Mouse (Mus musculus) forebrain, embryonic 14.5 days (tissue): ENCODE results near the gene Kcnk5. TPM values are rescaled to one million over a fixed set of nuclear protein-coding genes. Genes with fewer than 3 reads are reported as not detected.

Source experiments
- ATAC-seq: fragments of 200-750 bp; cut with Nextera tagmentation; 2 replicates; pipeline ENCODE4 v1.8.0; 2017; ENCODE audit warnings: mild to moderate bottlenecking, moderate library complexity
- DNase-seq: peaks from one replicate; pipeline ENCODE4 v3.0.0-alpha.2; 2015; ENCODE audit warnings: low spot score
- H3K27ac ChIP-seq: fragments of 300-500 bp; sonication (generic); 2 replicates; pipeline ENCODE4 v1.5.1; 2014; ENCODE audit warnings: low read depth, mild to moderate bottlenecking, control low read depth, low read length, moderate library complexity
- H3K27me3 ChIP-seq: fragments of 300-500 bp; sonication (generic); replicated peaks from 2 replicates; pipeline ENCODE4 v1.6.1; 2014; ENCODE audit warnings: low read length, control low read depth, mixed read lengths; ENCODE audit not compliant: control insufficient read depth, insufficient read depth
- H3K36me3 ChIP-seq: fragments of 300-500 bp; sonication (generic); 2 replicates; pipeline ENCODE4 v1.6.1; 2014; ENCODE audit warnings: low read length, control low read depth; ENCODE audit not compliant: control insufficient read depth, insufficient read depth
- H3K4me1 ChIP-seq: fragments of 300-500 bp; sonication (generic); 2 replicates; pipeline ENCODE4 v1.6.1; 2014; ENCODE audit warnings: antibody characterized with exemption, low read length, control low read depth; ENCODE audit not compliant: control insufficient read depth, insufficient read depth
- H3K4me2 ChIP-seq: fragments of 300-500 bp; sonication (generic); 2 replicates; pipeline ENCODE4 v1.6.1; 2014; ENCODE audit warnings: mild to moderate bottlenecking, control low read depth, low read length
- H3K4me3 ChIP-seq: fragments of 300-500 bp; sonication (generic); 2 replicates; pipeline ENCODE4 v1.5.1; 2014; ENCODE audit warnings: low read depth, low read length, control low read depth
- H3K9ac ChIP-seq: fragments of 300-500 bp; sonication (generic); 2 replicates; pipeline ENCODE4 v1.6.1; 2014; ENCODE audit warnings: mild to moderate bottlenecking, low read length, control low read depth, moderate library complexity
- H3K9me3 ChIP-seq: fragments of 300-500 bp; sonication (generic); replicated peaks from 2 replicates; pipeline ENCODE4 v1.6.1; 2016; ENCODE audit warnings: low read length, control low read depth, mixed read lengths; ENCODE audit not compliant: control insufficient read depth
- whole genome bisulfite sequencing: fragments of 180-500 bp; shearing (Covaris S2); extraction: QIAGEN DNeasy Blood & Tissue Kit; methylation state at CpG from one replicate; pipeline ENCODE4 v1.1.7; 2014; 5-methylcytosine and 5-hydroxymethylcytosine counted together
- polyA plus RNA-seq: library from polyadenylated mRNA; unstranded; fragments of >200 nt; fragmentation: Nextera tagmentation; extraction: Ambion mirVana; gene quantifications from 2 replicates; pipeline ENCODE4 v1.2.1, GENCODE M21; 2014

The Kcnk5 gene
- polyA plus RNA-seq, 1 experiment from 2014 or later, result 2.5 TPM

- Histone ChIP-seq H3K36me3 (no peaks in the 10 kb centered on the region), H3K27me3 (no peaks in the 10 kb centered on the region), H3K27ac (no peak overlapping the region), H3K4me3 (no peak overlapping the region), H3K4me1 (no peaks in the 10 kb centered on the region), H3K9me3 (no peaks in the 10 kb centered on the region), H3K9ac (no peak overlapping the region), H3K4me2 (no peak overlapping the region)
- ATAC-seq (no peak), DNase-seq (no peak)
- WGBS, result 87% methylated on average over 1 of the region's 1 CpGs
These were observed 16.2 kb downstream of the Kcnk5 start for GRCm38 (mm10) chr14:20165413-20165812.

GRCm38 (mm10) chr14:20164438-20164837 is 17.2 kb downstream of the Kcnk5 start:
- Histone ChIP-seq H3K27ac (no peak overlapping the region), H3K4me1 (no peaks in the 10 kb centered on the region), H3K9me3 (no peaks in the 10 kb centered on the region), H3K4me2 (no peak overlapping the region), H3K4me3 (no peak overlapping the region), H3K27me3 (no peaks in the 10 kb centered on the region), H3K9ac (no peak overlapping the region), H3K36me3 (no peaks in the 10 kb centered on the region)
- 90% methylated on average over 7 of the region's 7 CpGs for WGBS
- DNase-seq (no peak), ATAC-seq (no peak)

GRCm38 (mm10) chr14:20162686-20163085 is 18.9 kb downstream of the Kcnk5 start:
- no peaks in the 10 kb centered on the region for H3K36me3 ChIP-seq
- WGBS, result 84% methylated on average over 6 of the region's 6 CpGs

GRCm38 (mm10) chr14:20158727-20159681 is 22.6 kb downstream of the Kcnk5 start:
- ATAC-seq (no peak), DNase-seq (no peak)
- Histone ChIP-seq H3K27ac (no peak overlapping the region), H3K4me1 (no peaks in the 10 kb centered on the region), H3K9me3 (no peaks in the 10 kb centered on the region), H3K36me3 (no peaks in the 10 kb centered on the region), H3K27me3 (no peaks in the 10 kb centered on the region), H3K4me3 (no peak overlapping the region), H3K4me2 (no peak overlapping the region), H3K9ac (no peak overlapping the region)
- WGBS, result 75% methylated on average over 8 of the region's 8 CpGs

More at GRCm38 (mm10) chr14:20162686-20163085, 18.9 kb downstream of the Kcnk5 start:
- no peak overlapping the region for H3K9ac ChIP-seq
- no peak overlapping the region for H3K27ac ChIP-seq
- no peaks in the 10 kb centered on the region for H3K4me1 ChIP-seq
- no peak overlapping the region for H3K4me2 ChIP-seq
- no peaks in the 10 kb centered on the region for H3K27me3 ChIP-seq
- no peak overlapping the region for H3K4me3 ChIP-seq
- no peak for DNase-seq
- H3K9me3 ChIP-seq, result no peaks in the 10 kb centered on the region
- no peak for ATAC-seq

- no peak for ATAC-seq
- 90% methylated on average over 10 of the region's 10 CpGs for WGBS
- no peak for DNase-seq
- H3K4me1 ChIP-seq, result no peaks in the 10 kb centered on the region
- no peaks in the 10 kb centered on the region for H3K9me3 ChIP-seq
- H3K27me3 ChIP-seq, result no peaks in the 10 kb centered on the region
- H3K36me3 ChIP-seq, result no peaks in the 10 kb centered on the region
- no peak overlapping the region for H3K9ac ChIP-seq
- H3K4me3 ChIP-seq, result no peak overlapping the region
- H3K4me2 ChIP-seq, result no peak overlapping the region
- no peak overlapping the region for H3K27ac ChIP-seq
These were observed 24.0 kb downstream of the Kcnk5 start for GRCm38 (mm10) chr14:20157595-20157994.

GRCm38 (mm10) chr14:20155718-20156117 is 25.9 kb downstream of the Kcnk5 start:
- 49% methylated on average over 10 of the region's 10 CpGs for WGBS
- ATAC-seq, result no peak

GRCm38 (mm10) chr14:20154937-20155336 is 26.7 kb downstream of the Kcnk5 start:
- WGBS, result 91% methylated on average over 4 of the region's 4 CpGs
- no peaks in the 10 kb centered on the region for H3K36me3 ChIP-seq
- no peak overlapping the region for H3K27ac ChIP-seq
- H3K4me2 ChIP-seq, result no peak overlapping the region
- no peak overlapping the region for H3K4me3 ChIP-seq
- no peak for DNase-seq
- H3K9me3 ChIP-seq, result no peaks in the 10 kb centered on the region
- H3K27me3 ChIP-seq, result no peaks in the 10 kb centered on the region
- ATAC-seq, result no peak
- H3K9ac ChIP-seq, result no peak overlapping the region
- H3K4me1 ChIP-seq, result no peaks in the 10 kb centered on the region

More at GRCm38 (mm10) chr14:20155718-20156117, 25.9 kb downstream of the Kcnk5 start:
- Histone ChIP-seq H3K27ac (no peak overlapping the region), H3K9ac (no peak overlapping the region), H3K4me3 (no peak overlapping the region), H3K27me3 (no peaks in the 10 kb centered on the region), H3K36me3 (no peaks in the 10 kb centered on the region), H3K9me3 (no peaks in the 10 kb centered on the region), H3K4me1 (no peaks in the 10 kb centered on the region), H3K4me2 (no peak overlapping the region)
- DNase-seq, result no peak

- H3K36me3 ChIP-seq, result no peaks in the 10 kb centered on the region
- 82% methylated on average over 7 of the region's 7 CpGs for WGBS
These were observed 27.4 kb downstream of the Kcnk5 start for GRCm38 (mm10) chr14:20154245-20154644.

More at GRCm38 (mm10) chr14:20154245-20154644, 27.4 kb downstream of the Kcnk5 start:
- H3K4me3 ChIP-seq, result no peak overlapping the region
- DNase-seq (no peak), ATAC-seq (no peak)
- no peak overlapping the region for H3K9ac ChIP-seq
- H3K4me1 ChIP-seq, result no peaks in the 10 kb centered on the region
- no peak overlapping the region for H3K27ac ChIP-seq
- H3K9me3 ChIP-seq, result no peaks in the 10 kb centered on the region
- no peak overlapping the region for H3K4me2 ChIP-seq
- no peaks in the 10 kb centered on the region for H3K27me3 ChIP-seq
